In the genomic region with DNA sequence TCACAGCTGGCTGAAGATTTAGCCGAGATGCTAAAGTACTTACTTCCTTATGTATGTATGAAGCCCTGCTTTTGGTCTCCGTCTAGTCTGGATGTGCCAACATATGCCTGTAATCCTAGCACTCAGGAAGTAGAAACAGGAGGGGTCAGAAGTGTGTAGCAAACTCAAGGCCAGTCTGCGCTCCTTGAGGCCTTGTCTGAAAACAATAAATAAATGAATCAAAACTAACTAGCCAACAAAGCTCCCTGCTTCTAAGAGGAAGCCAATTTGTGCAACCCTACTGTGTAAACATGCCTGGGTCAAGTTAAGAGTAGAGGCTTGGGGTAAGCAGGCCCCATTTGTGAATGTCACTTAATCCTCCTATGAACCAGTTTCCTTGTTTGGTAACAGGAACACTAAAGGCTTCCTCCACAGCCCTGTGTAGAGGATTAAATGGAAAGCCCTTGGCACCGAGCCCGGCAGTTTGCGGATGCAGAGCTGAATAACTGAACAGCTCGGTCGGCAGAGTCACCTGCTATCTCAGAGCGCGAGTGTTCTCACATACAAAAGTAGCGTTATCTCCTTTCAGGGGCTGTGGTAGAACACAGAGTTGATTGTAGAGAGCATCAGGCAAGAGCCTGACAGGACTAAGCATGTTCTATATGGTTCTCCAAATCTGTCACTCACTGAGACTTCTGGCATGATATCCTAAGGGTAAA, we compare ENCODE assay signal across 9 mouse cellular contexts.
A peak's percentile ranks its signal among the peaks of the same experiment; 100 is the strongest.
DNase-seq lines count a peak whose midpoint lies in the region; ATAC-seq and TF ChIP-seq lines count a peak whose summit lies in the region.
"Had no signal": no experiment of that assay in that cellular context is flagged by ENCODE, and none has a peak within 500 bp of the region (broad histone marks: within the 10 kb centered on the region; RNA-seq: fewer than 3 reads in every experiment).

No protein-coding gene starts in this region.

- no peak overlapping the region for H3K9ac ChIP-seq in hindbrain, embryonic 12.5 days
- H3K9ac ChIP-seq in hindbrain, embryonic 11.5 days (ENCODE audit: low read depth, low read length), result no peak overlapping the region
- no peak overlapping the region for H3K9ac ChIP-seq in midbrain, postnatal 0 days (replicated peaks; ENCODE audit: low read length, poor library complexity, severe bottlenecking)

- WGBS in hindbrain, embryonic 12.5 days, result 62% methylated on average over 11 of the region's 11 CpGs
- 78% methylated on average over 11 of the region's 11 CpGs for WGBS in hindbrain, embryonic 11.5 days
- WGBS in embryonic facial prominence, embryonic 10.5 days, result 72% methylated on average over 11 of the region's 11 CpGs
- 19% methylated on average over 11 of the region's 11 CpGs for WGBS in kidney, adult 2 months
- 21% methylated on average over 11 of the region's 11 CpGs for WGBS in midbrain, postnatal 0 days

- no peaks in the 10 kb centered on the region for H3K9me3 ChIP-seq in hindbrain, embryonic 12.5 days (replicated peaks)
- H3K9me3 ChIP-seq in hindbrain, embryonic 11.5 days (ENCODE audit: control insufficient read depth, low read length), result no peaks in the 10 kb centered on the region
- peaks cover 2% of the 10 kb centered on the region; the same call in 1 of the 2 replicates for H3K9me3 ChIP-seq in embryonic facial prominence, embryonic 10.5 days
- no peaks in the 10 kb centered on the region for H3K9me3 ChIP-seq in midbrain, postnatal 0 days (ENCODE audit: low read length)

- H3K27ac ChIP-seq in hindbrain, embryonic 12.5 days, result peak overlapping the region; percentile 62; the same call in 1 of the 2 replicates
- H3K27ac ChIP-seq in hindbrain, embryonic 11.5 days (ENCODE audit: low read depth, low read length), result no peak overlapping the region
- H3K27ac ChIP-seq in embryonic facial prominence, embryonic 10.5 days (replicated peaks), result peak overlapping the region; percentile 40; the same call in 1 of the 2 replicates
- H3K27ac ChIP-seq in kidney, adult 2 months (ENCODE audit: insufficient read depth, low read depth, low read length), result peak overlapping the region; percentile 36; the same call in 1 of the 2 replicates
- H3K27ac ChIP-seq in midbrain, postnatal 0 days (ENCODE audit: low read depth, low read length), result peak overlapping the region; percentile 13

- H3K36me3 ChIP-seq in hindbrain, embryonic 12.5 days, result no peaks in the 10 kb centered on the region
- no peaks in the 10 kb centered on the region for H3K36me3 ChIP-seq in hindbrain, embryonic 11.5 days (ENCODE audit: control insufficient read depth, insufficient read depth, low read length)
- no peaks in the 10 kb centered on the region for H3K36me3 ChIP-seq in embryonic facial prominence, embryonic 10.5 days (replicated peaks)
- no peaks in the 10 kb centered on the region for H3K36me3 ChIP-seq in kidney, adult 2 months (ENCODE audit: control insufficient read depth, insufficient read depth, low read length)
- no peaks in the 10 kb centered on the region for H3K36me3 ChIP-seq in midbrain, postnatal 0 days (ENCODE audit: insufficient read depth, low read length)

- no peak for TF ChIP-seq POLR2A in kidney, adult 2 months (IDR thresholded peaks at IDR 0.05; ENCODE audit: low read depth, low read length)

- TF ChIP-seq CTCF in kidney, adult 2 months (conservative IDR thresholded peaks at IDR 0.05; ENCODE audit: insufficient read depth, insufficient read length, low read depth, low read length), result no peak
- TF ChIP-seq CTCF in midbrain, postnatal 0 days (IDR thresholded peaks at IDR 0.05), result no peak

- DNase-seq in hindbrain, embryonic 11.5 days (ENCODE audit: low spot score), result no peak
- peak; percentile 35 for DNase-seq in embryonic facial prominence, embryonic 10.5 days (ENCODE audit: low spot score)
- peak; percentile 70 for DNase-seq in gonadal fat pad, adult 2 months (ENCODE audit: low read depth)
- DNase-seq in kidney, adult 2 months, result peak; percentile 90
- peak; percentile 92 for DNase-seq in left cerebral cortex, postnatal 4 days
- DNase-seq in midbrain, postnatal 0 days (ENCODE audit: low spot score), result peak; percentile 90
- peak; percentile 50 to 70 for DNase-seq in spleen, postnatal 4 days (ENCODE audit: low spot score in 2 of 2)

- peak; percentile 56 for ATAC-seq in hindbrain, embryonic 12.5 days (ENCODE audit: low FRiP score)
- ATAC-seq in hindbrain, embryonic 11.5 days (ENCODE audit: low FRiP score), result no peak
- ATAC-seq in midbrain, postnatal 0 days (ENCODE audit: low FRiP score), result peak; percentile 73

- no peak overlapping the region for H3K4me2 ChIP-seq in hindbrain, embryonic 12.5 days (replicated peaks)
- H3K4me2 ChIP-seq in hindbrain, embryonic 11.5 days (replicated peaks; ENCODE audit: low read depth, low read length), result no peak overlapping the region
- no peak overlapping the region for H3K4me2 ChIP-seq in midbrain, postnatal 0 days (ENCODE audit: low read depth, low read length, poor library complexity, severe bottlenecking)

- H3K27me3 ChIP-seq in hindbrain, embryonic 12.5 days, result no peaks in the 10 kb centered on the region
- no peaks in the 10 kb centered on the region for H3K27me3 ChIP-seq in hindbrain, embryonic 11.5 days (ENCODE audit: control insufficient read depth, insufficient read depth, low read length)
- no peaks in the 10 kb centered on the region for H3K27me3 ChIP-seq in embryonic facial prominence, embryonic 10.5 days (replicated peaks; ENCODE audit: low read depth, poor library complexity, severe bottlenecking)
- H3K27me3 ChIP-seq in kidney, adult 2 months (replicated peaks; ENCODE audit: control insufficient read depth, insufficient read depth, low read length), result no peaks in the 10 kb centered on the region
- H3K27me3 ChIP-seq in midbrain, postnatal 0 days (ENCODE audit: insufficient read depth, low read length), result no peaks in the 10 kb centered on the region
- H3K27me3 ChIP-seq: megakaryocyte, embryonic 14.5 days had no signal

- no peak overlapping the region for H3K4me3 ChIP-seq in hindbrain, embryonic 12.5 days
- no peak overlapping the region for H3K4me3 ChIP-seq in hindbrain, embryonic 11.5 days (ENCODE audit: low read depth, low read length)
- no peak overlapping the region for H3K4me3 ChIP-seq in embryonic facial prominence, embryonic 10.5 days
- H3K4me3 ChIP-seq in kidney, adult 2 months (ENCODE audit: insufficient read depth, low read depth, low read length), result no peak overlapping the region
- no peak overlapping the region for H3K4me3 ChIP-seq in midbrain, postnatal 0 days (ENCODE audit: low read depth, low read length)
- H3K4me3 ChIP-seq: megakaryocyte, embryonic 14.5 days had no signal

- intact Hi-C loops in left cerebral cortex, postnatal 4 days (cut with DNase I), result no loop called here

- H3K4me1 ChIP-seq in hindbrain, embryonic 12.5 days, result peaks cover 14% of the 10 kb centered on the region
- no peaks in the 10 kb centered on the region for H3K4me1 ChIP-seq in hindbrain, embryonic 11.5 days (replicated peaks; ENCODE audit: control insufficient read depth, insufficient read depth, low read length)
- peaks cover 12% of the 10 kb centered on the region for H3K4me1 ChIP-seq in embryonic facial prominence, embryonic 10.5 days
- H3K4me1 ChIP-seq in kidney, adult 2 months (ENCODE audit: control insufficient read depth, insufficient read depth, low read length), result peaks cover 19% of the 10 kb centered on the region
- 0 out of 2 replicates have a peak, but pooled peaks cover 3% of the 10 kb centered on the region for H3K4me1 ChIP-seq in midbrain, postnatal 0 days (ENCODE audit: insufficient read depth, low read length)
- H3K4me1 ChIP-seq: megakaryocyte, embryonic 14.5 days had no signal
